ENCODE assay signal across 14 mouse cellular contexts in genomic region chr14:75819341-75819740, GRCm38 (mm10).
"Had no signal": no experiment of that assay in that cellular context is flagged by ENCODE, and none has a peak within 500 bp of the region (broad histone marks: within the 10 kb centered on the region; RNA-seq: fewer than 3 reads in every experiment).

No protein-coding gene starts in this region.

- H3K36me3 ChIP-seq: heart, embryonic 13.5 days; heart, embryonic 15.5 days; hindbrain, embryonic 13.5 days; hindbrain, embryonic 15.5 days; kidney, embryonic 15.5 days; limb, embryonic 13.5 days; limb, embryonic 15.5 days; liver, embryonic 12.5 days had no signal

- H3K4me3 ChIP-seq: heart, adult 2 months; heart, embryonic 13.5 days; heart, embryonic 15.5 days; hindbrain, embryonic 13.5 days; hindbrain, embryonic 15.5 days; kidney, embryonic 15.5 days; limb, embryonic 13.5 days; limb, embryonic 15.5 days; liver, embryonic 12.5 days had no signal

- H3K9me3 ChIP-seq: heart, embryonic 13.5 days; heart, embryonic 15.5 days; hindbrain, embryonic 13.5 days; hindbrain, embryonic 15.5 days; kidney, embryonic 15.5 days; limb, embryonic 13.5 days; limb, embryonic 15.5 days; liver, embryonic 12.5 days had no signal

- H3K9ac ChIP-seq: heart, embryonic 13.5 days; heart, embryonic 15.5 days; hindbrain, embryonic 13.5 days; hindbrain, embryonic 15.5 days; kidney, embryonic 15.5 days; limb, embryonic 13.5 days; limb, embryonic 15.5 days; liver, embryonic 12.5 days had no signal

- DNase-seq: layer of hippocampus, adult 9-11 months; layer of hippocampus, postnatal 36 days; left cerebral cortex, postnatal 4 days had no signal

- H3K4me1 ChIP-seq: heart, embryonic 13.5 days; hindbrain, embryonic 13.5 days; hindbrain, embryonic 15.5 days; kidney, embryonic 15.5 days; limb, embryonic 13.5 days; limb, embryonic 15.5 days; liver, embryonic 12.5 days had no signal

- H3K27ac ChIP-seq: heart, adult 2 months; heart, embryonic 13.5 days; hindbrain, embryonic 13.5 days; hindbrain, embryonic 15.5 days; hindbrain, postnatal 0 days; kidney, embryonic 15.5 days; kidney, postnatal 0 days; limb, embryonic 13.5 days; limb, embryonic 15.5 days; liver, embryonic 12.5 days had no signal

- H3K27me3 ChIP-seq: heart, embryonic 13.5 days; heart, embryonic 15.5 days; hindbrain, embryonic 13.5 days; hindbrain, embryonic 15.5 days; kidney, embryonic 15.5 days; limb, embryonic 13.5 days; limb, embryonic 15.5 days had no signal
